Mouse (Mus musculus): ENCODE measurements around the gene Tsc2. TPM values are rescaled to one million over a fixed set of nuclear protein-coding genes. Genes with fewer than 3 reads are reported as not detected.

Tsc2 gene
- polyA plus RNA-seq (2014; fragmentation: Illumina TruSeq; extraction: RNeasy Lipid Tissue Mini Kit (QIAGEN cat#74804); ENCODE audit: low read depth, low replicate concordance): 16.9 TPM

DNA sequence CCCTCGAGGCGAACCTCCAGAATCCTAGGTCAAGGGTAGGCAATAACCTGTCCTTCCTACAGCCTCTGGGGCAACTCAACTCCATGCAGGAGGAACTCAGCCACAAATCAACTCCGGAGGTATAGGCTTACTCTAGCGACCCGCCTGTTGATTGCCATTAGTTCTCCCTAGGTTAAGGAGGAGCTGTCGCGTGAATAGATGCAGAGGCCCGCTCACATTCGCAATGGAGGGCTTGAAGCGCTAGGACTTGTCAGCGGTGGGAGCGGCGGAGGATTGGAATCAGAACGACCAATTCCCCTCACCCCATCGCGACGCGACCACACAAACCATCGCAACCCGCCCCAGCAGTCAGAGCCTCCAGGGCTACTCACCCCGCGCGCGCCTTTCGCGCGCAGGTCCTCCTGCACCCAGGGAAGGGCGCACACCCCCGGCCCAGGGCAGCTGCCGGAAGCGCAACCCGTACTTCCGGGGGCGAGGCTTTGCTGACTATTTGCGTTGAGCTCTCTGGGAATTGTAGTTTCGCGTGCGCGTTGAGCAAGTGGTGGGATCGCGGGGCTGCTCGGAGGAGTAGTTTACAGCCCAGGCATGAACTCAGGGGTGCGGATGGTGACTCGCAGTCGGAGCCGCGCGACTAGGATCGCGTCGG is at the start of gene Tsc2, which contains the start of gene Nthl1:
Tsc2 (minus strand) TSS at position 464 of the 646 bp plus-strand sequence.
Nthl1 (plus strand) TSS at position 514 of the 646 bp plus-strand sequence.

DNA sequence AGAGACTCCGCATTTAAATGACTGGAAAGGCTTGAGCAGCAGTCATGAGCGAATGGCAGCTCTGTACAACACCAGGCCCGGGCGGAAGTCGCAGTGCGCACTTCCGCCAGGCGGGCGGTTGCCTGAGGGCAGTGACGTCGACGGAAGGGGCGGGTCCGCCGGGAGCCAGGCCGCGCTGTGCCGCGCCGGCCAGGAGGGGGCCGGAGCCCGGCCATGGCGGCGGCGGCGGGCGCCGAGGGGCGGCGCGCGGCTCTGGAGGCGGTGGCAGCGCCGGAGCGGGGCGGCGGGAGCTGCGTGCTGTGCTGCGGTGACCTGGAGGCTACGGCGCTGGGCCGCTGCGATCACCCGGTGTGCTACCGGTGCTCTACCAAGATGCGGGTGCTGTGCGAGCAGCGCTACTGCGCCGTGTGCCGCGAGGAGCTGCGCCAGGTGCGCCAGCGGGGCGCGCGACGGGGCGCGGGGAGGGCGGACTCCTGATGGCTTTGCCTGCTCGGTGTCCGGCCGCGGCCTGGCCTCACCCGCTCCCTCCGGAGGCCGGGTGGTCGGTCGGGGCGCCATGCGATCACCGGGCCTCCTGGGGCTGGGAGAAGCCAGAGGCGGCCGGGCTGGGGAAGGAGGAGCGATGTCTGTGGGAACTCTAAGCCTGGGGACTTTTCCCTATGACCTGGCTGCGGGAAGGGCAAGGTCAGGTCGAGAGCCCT is 37.3 kb upstream of the Tsc2 start, which contains the start of gene Zfp598:
Zfp598 (plus strand) TSS at position 143 of the 701 bp plus-strand sequence.

DNA sequence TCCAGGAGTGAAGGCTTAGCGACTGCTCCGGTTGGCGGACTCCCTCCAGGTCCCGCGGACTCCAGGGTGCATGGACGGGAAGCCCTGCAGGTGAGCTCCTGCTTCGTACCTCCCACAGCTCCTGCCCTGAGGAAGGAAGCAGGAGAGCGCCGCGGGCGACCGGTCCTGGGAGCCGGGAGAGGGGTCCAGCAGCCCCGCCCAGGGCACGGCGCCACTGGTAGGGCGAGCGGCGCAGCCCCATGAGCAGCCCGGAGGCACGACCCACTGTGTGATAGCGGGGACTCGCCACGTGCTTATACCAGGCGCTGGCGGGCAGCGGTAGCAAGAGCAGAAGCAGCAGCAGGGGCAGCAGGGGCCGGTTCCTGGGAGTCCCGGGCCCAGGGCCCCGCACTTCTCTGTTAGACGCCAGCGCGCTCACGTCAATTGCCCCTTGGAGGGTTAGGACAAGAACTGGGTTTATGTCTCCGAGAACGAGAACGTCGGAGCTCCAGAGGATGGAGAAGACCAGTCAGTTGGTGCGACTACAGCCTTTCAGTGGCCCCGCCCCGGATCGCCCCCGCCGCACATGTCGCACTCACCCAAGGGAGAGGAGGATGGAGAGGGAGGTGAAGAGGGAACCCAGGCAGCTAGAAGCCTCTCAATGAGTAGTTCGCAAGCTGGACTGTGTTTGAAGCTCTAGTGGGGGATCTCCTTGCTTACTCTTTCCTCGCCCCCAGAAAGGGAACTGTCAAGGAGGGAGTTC is 25.8 kb upstream of the Tsc2 start, which contains the start of gene Npw:
Npw (minus strand) TSS at position 441 of the 742 bp plus-strand sequence.

DNA sequence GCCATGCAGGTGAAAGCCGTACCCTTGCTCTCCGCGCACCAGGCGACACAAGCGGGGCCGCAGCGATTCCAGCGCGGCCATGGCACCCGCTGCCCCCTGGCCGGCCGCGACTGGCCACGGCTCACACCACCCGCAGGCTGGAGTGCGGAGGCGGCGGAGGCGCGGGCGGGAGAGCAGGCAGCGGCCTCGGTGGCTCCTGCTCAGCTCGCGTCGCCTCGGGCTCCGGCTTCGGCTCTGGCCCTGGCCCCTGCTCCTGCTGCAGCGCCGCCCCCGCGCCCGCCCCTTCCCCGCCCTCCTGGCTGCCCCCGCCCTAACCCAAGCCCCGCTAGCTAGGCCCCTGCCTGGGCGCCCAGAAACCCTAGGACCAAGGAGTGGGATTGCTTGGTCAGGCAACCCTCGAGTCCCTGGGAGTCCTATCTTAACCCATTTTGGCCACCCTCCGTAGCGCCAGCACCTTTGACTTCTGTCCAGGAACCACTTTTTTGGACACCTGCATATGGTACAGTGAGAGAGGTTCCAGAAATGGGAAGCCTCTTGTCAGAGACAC is 17.7 kb upstream of the Tsc2 start, which contains the start of gene Slc9a3r2:
Slc9a3r2 (minus strand) TSS at position 258 of the 547 bp plus-strand sequence.

GRCm38 (mm10) chr17:24549618-24550415 is 82.6 kb downstream of the Tsc2 start, which contains the start of gene Pkd1:
TSS of gene Pkd1 (plus strand) at chr17:24549834.

Other genes starting within 250 kb of the Tsc2 start
- 41.9 TPM for gene Rnps1, start 218.1 kb downstream of the Tsc2 start, polyA plus RNA-seq (2014; fragmentation: Illumina TruSeq; extraction: RNeasy Lipid Tissue Mini Kit (QIAGEN cat#74804); ENCODE audit: low read depth, low replicate concordance)
- gene Eci1, start 206.0 kb downstream of the Tsc2 start, polyA plus RNA-seq (2014; fragmentation: Illumina TruSeq; extraction: RNeasy Lipid Tissue Mini Kit (QIAGEN cat#74804); ENCODE audit: low read depth, low replicate concordance): 42.5 TPM
- not detected for gene Dnase1l2, start 189.5 kb downstream of the Tsc2 start, polyA plus RNA-seq (2014; fragmentation: Illumina TruSeq; extraction: RNeasy Lipid Tissue Mini Kit (QIAGEN cat#74804); ENCODE audit: low read depth, low replicate concordance)
- 0.52 TPM for gene E4f1, start 162.3 kb downstream of the Tsc2 start, polyA plus RNA-seq (2014; fragmentation: Illumina TruSeq; extraction: RNeasy Lipid Tissue Mini Kit (QIAGEN cat#74804); ENCODE audit: low read depth, low replicate concordance)
- 79.8 TPM for gene Pgp, start 162.2 kb downstream of the Tsc2 start, polyA plus RNA-seq (2014; fragmentation: Illumina TruSeq; extraction: RNeasy Lipid Tissue Mini Kit (QIAGEN cat#74804); ENCODE audit: low read depth, low replicate concordance)
- gene Bricd5, start 158.7 kb downstream of the Tsc2 start, polyA plus RNA-seq (2014; fragmentation: Illumina TruSeq; extraction: RNeasy Lipid Tissue Mini Kit (QIAGEN cat#74804); ENCODE audit: low read depth, low replicate concordance): not detected
- gene Mlst8, start 153.6 kb downstream of the Tsc2 start, polyA plus RNA-seq (2014; fragmentation: Illumina TruSeq; extraction: RNeasy Lipid Tissue Mini Kit (QIAGEN cat#74804); ENCODE audit: low read depth, low replicate concordance): 5.9 TPM
- 1.6 TPM for gene Caskin1, start 144.0 kb downstream of the Tsc2 start, polyA plus RNA-seq (2014; fragmentation: Illumina TruSeq; extraction: RNeasy Lipid Tissue Mini Kit (QIAGEN cat#74804); ENCODE audit: low read depth, low replicate concordance)
- 8.4 TPM for gene Traf7, start 104.7 kb downstream of the Tsc2 start, polyA plus RNA-seq (2014; fragmentation: Illumina TruSeq; extraction: RNeasy Lipid Tissue Mini Kit (QIAGEN cat#74804); ENCODE audit: low read depth, low replicate concordance)
- gene Rab26, start 98.4 kb downstream of the Tsc2 start, polyA plus RNA-seq (2014; fragmentation: Illumina TruSeq; extraction: RNeasy Lipid Tissue Mini Kit (QIAGEN cat#74804); ENCODE audit: low read depth, low replicate concordance): not detected
- gene Pkd1, start 82.8 kb downstream of the Tsc2 start, polyA plus RNA-seq (2014; fragmentation: Illumina TruSeq; extraction: RNeasy Lipid Tissue Mini Kit (QIAGEN cat#74804); ENCODE audit: low read depth, low replicate concordance): 10.1 TPM
- gene Nthl1, start 50 bp upstream of the Tsc2 start, polyA plus RNA-seq (2014; fragmentation: Illumina TruSeq; extraction: RNeasy Lipid Tissue Mini Kit (QIAGEN cat#74804); ENCODE audit: low read depth, low replicate concordance): 0.47 TPM
- gene Slc9a3r2, start 17.7 kb upstream of the Tsc2 start, polyA plus RNA-seq (2014; fragmentation: Illumina TruSeq; extraction: RNeasy Lipid Tissue Mini Kit (QIAGEN cat#74804); ENCODE audit: low read depth, low replicate concordance): 16.7 TPM
- not detected for gene Npw, start 25.8 kb upstream of the Tsc2 start, polyA plus RNA-seq (2014; fragmentation: Illumina TruSeq; extraction: RNeasy Lipid Tissue Mini Kit (QIAGEN cat#74804); ENCODE audit: low read depth, low replicate concordance)
- 2.2 TPM for gene Zfp598, start 37.1 kb upstream of the Tsc2 start, polyA plus RNA-seq (2014; fragmentation: Illumina TruSeq; extraction: RNeasy Lipid Tissue Mini Kit (QIAGEN cat#74804); ENCODE audit: low read depth, low replicate concordance)
- 0.76 TPM for gene Syngr3, start 57.3 kb upstream of the Tsc2 start, polyA plus RNA-seq (2014; fragmentation: Illumina TruSeq; extraction: RNeasy Lipid Tissue Mini Kit (QIAGEN cat#74804); ENCODE audit: low read depth, low replicate concordance)
- 9.0 TPM for gene Gfer, start 63.5 kb upstream of the Tsc2 start, polyA plus RNA-seq (2014; fragmentation: Illumina TruSeq; extraction: RNeasy Lipid Tissue Mini Kit (QIAGEN cat#74804); ENCODE audit: low read depth, low replicate concordance)
- 0.87 TPM for gene Noxo1, start 63.6 kb upstream of the Tsc2 start, polyA plus RNA-seq (2014; fragmentation: Illumina TruSeq; extraction: RNeasy Lipid Tissue Mini Kit (QIAGEN cat#74804); ENCODE audit: low read depth, low replicate concordance)
- gene Tbl3, start 75.0 kb upstream of the Tsc2 start, polyA plus RNA-seq (2014; fragmentation: Illumina TruSeq; extraction: RNeasy Lipid Tissue Mini Kit (QIAGEN cat#74804); ENCODE audit: low read depth, low replicate concordance): not detected
- not detected for gene Rnf151, start 85.4 kb upstream of the Tsc2 start, polyA plus RNA-seq (2014; fragmentation: Illumina TruSeq; extraction: RNeasy Lipid Tissue Mini Kit (QIAGEN cat#74804); ENCODE audit: low read depth, low replicate concordance)
- 403 TPM for gene Rps2, start 85.5 kb upstream of the Tsc2 start, polyA plus RNA-seq (2014; fragmentation: Illumina TruSeq; extraction: RNeasy Lipid Tissue Mini Kit (QIAGEN cat#74804); ENCODE audit: low read depth, low replicate concordance)
- gene Ndufb10, start 91.8 kb upstream of the Tsc2 start, polyA plus RNA-seq (2014; fragmentation: Illumina TruSeq; extraction: RNeasy Lipid Tissue Mini Kit (QIAGEN cat#74804); ENCODE audit: low read depth, low replicate concordance): 88.7 TPM
- 0.64 TPM for gene Rpl3l, start 95.2 kb upstream of the Tsc2 start, polyA plus RNA-seq (2014; fragmentation: Illumina TruSeq; extraction: RNeasy Lipid Tissue Mini Kit (QIAGEN cat#74804); ENCODE audit: low read depth, low replicate concordance)
- gene Msrb1, start 104.0 kb upstream of the Tsc2 start, polyA plus RNA-seq (2014; fragmentation: Illumina TruSeq; extraction: RNeasy Lipid Tissue Mini Kit (QIAGEN cat#74804); ENCODE audit: low read depth, low replicate concordance): 6.8 TPM
- gene Hs3st6, start 120.4 kb upstream of the Tsc2 start, polyA plus RNA-seq (2014; fragmentation: Illumina TruSeq; extraction: RNeasy Lipid Tissue Mini Kit (QIAGEN cat#74804); ENCODE audit: low read depth, low replicate concordance): not detected
- gene Meiob, start 171.7 kb upstream of the Tsc2 start, polyA plus RNA-seq (2014; fragmentation: Illumina TruSeq; extraction: RNeasy Lipid Tissue Mini Kit (QIAGEN cat#74804); ENCODE audit: low read depth, low replicate concordance): 7.2 TPM
- gene Hagh, start 207.5 kb upstream of the Tsc2 start, polyA plus RNA-seq (2014; fragmentation: Illumina TruSeq; extraction: RNeasy Lipid Tissue Mini Kit (QIAGEN cat#74804); ENCODE audit: low read depth, low replicate concordance): 14.6 TPM
- 80.9 TPM for gene Fahd1, start 217.7 kb upstream of the Tsc2 start, polyA plus RNA-seq (2014; fragmentation: Illumina TruSeq; extraction: RNeasy Lipid Tissue Mini Kit (QIAGEN cat#74804); ENCODE audit: low read depth, low replicate concordance)
- gene Igfals, start 233.4 kb upstream of the Tsc2 start, polyA plus RNA-seq (2014; fragmentation: Illumina TruSeq; extraction: RNeasy Lipid Tissue Mini Kit (QIAGEN cat#74804); ENCODE audit: low read depth, low replicate concordance): not detected